In genomic region chr11:106502631-106503424, GRCm38 (mm10) we compare ENCODE assay signal across 8 mouse cellular contexts. TPM values are rescaled to one million over a fixed set of nuclear protein-coding genes. Genes with fewer than 3 reads are reported as not detected.
DNase-seq lines count a peak whose midpoint lies in the region; ATAC-seq and TF ChIP-seq lines count a peak whose summit lies in the region.

No protein-coding gene starts in this region.

- 65% methylated on average over 13 of the region's 13 CpGs for WGBS in heart, embryonic 15.5 days
- 58% methylated on average over 13 of the region's 13 CpGs for WGBS in intestine, embryonic 16.5 days

- peaks cover 11% of the 10 kb centered on the region for H3K4me1 ChIP-seq in heart, embryonic 15.5 days (replicated peaks)
- peaks cover 13% of the 10 kb centered on the region for H3K4me1 ChIP-seq in bone marrow macrophage, adult 2 months (ENCODE audit: control insufficient read depth, insufficient read depth, low read length)
- no peaks in the 10 kb centered on the region for H3K4me1 ChIP-seq in intestine, embryonic 16.5 days (ENCODE audit: control insufficient read depth, insufficient read depth, low read length)

- TF ChIP-seq POLR2A in bone marrow macrophage, adult 2 months (IDR thresholded peaks at IDR 0.05; ENCODE audit: borderline replicate concordance, low read depth, low read length), result no peak

- H3K4me3 ChIP-seq in heart, embryonic 15.5 days, result no peak overlapping the region
- no peak overlapping the region for H3K4me3 ChIP-seq in bone marrow macrophage, adult 2 months (ENCODE audit: insufficient read depth, low read length)
- H3K4me3 ChIP-seq in intestine, embryonic 16.5 days (ENCODE audit: low read length), result no peak overlapping the region

- H3K27ac ChIP-seq in heart, embryonic 15.5 days, result 0 out of 2 replicates have a peak overlapping the region, but pooled peaks have one; percentile 27
- H3K27ac ChIP-seq in bone marrow macrophage, adult 2 months (ENCODE audit: insufficient read depth, low read depth, low read length), result 0 out of 2 replicates have a peak overlapping the region, but pooled peaks have one; percentile 15
- H3K27ac ChIP-seq in intestine, embryonic 16.5 days (ENCODE audit: low read length), result peak overlapping the region; percentile 27; the same call in 1 of the 2 replicates

- DNase-seq in heart, postnatal 4 days, result no peak
- peak; percentile 27 for DNase-seq in 3134 (ENCODE audit: extremely low read depth, insufficient read length, low spot score)
- DNase-seq in frontal cortex, adult 2 months (ENCODE audit: extremely low spot score in 1 of 2, low spot score in 1 of 2), result no peak
- no peak for DNase-seq in gastrocnemius, adult 8-10 months (ENCODE audit: low spot score in 2 of 2)
- DNase-seq in adrenal gland, postnatal 14 days, result no peak

- no peaks in the 10 kb centered on the region for H3K9me3 ChIP-seq in heart, embryonic 15.5 days (replicated peaks)
- H3K9me3 ChIP-seq in intestine, embryonic 16.5 days (ENCODE audit: control insufficient read depth, low read length), result no peaks in the 10 kb centered on the region

- no peaks in the 10 kb centered on the region for H3K27me3 ChIP-seq in heart, embryonic 15.5 days
- no peaks in the 10 kb centered on the region for H3K27me3 ChIP-seq in intestine, embryonic 16.5 days (replicated peaks; ENCODE audit: control insufficient read depth, insufficient read depth, low read length)

- H3K36me3 ChIP-seq in heart, embryonic 15.5 days, result 0 out of 2 replicates have a peak, but pooled peaks cover 9% of the 10 kb centered on the region
- no peaks in the 10 kb centered on the region; the same call in 1 of the 2 replicates for H3K36me3 ChIP-seq in intestine, embryonic 16.5 days (ENCODE audit: control insufficient read depth, insufficient read depth, low read length)

- H3K9ac ChIP-seq in heart, embryonic 15.5 days, result no peak overlapping the region
- H3K9ac ChIP-seq in intestine, embryonic 16.5 days (ENCODE audit: low read depth, low read length), result no peak overlapping the region

- H3K4me2 ChIP-seq in heart, embryonic 15.5 days, result no peak overlapping the region
- no peak overlapping the region for H3K4me2 ChIP-seq in intestine, embryonic 16.5 days (ENCODE audit: low read depth, low read length)

- no peak for ATAC-seq in heart, embryonic 15.5 days (replicated peaks; ENCODE audit: insufficient number of reproducible peaks, insufficient read depth, low FRiP score, low read depth)
- ATAC-seq in intestine, embryonic 16.5 days, result no peak

- TF ChIP-seq CTCF in bone marrow macrophage, adult 2 months (IDR thresholded peaks at IDR 0.05; ENCODE audit: low read depth, low read length), result no peak

RNA-seq across cellular contexts. Expression of gene Ern1, which starts 15.2 kb away (rescaled TPM):
- 3.8 and 5.2 TPM in 2 replicates for polyA plus RNA-seq in heart, embryonic 15.5 days (2015; fragmentation: Nextera tagmentation; extraction: Ambion mirVana)
- 1 to 10 TPM; 8.7 to 9.8 TPM for total RNA-seq in heart, postnatal 4 days (2021)
- 27.5 and 27.8 TPM in 2 replicates for polyA plus RNA-seq in bone marrow macrophage, adult 2 months (2012; ENCODE audit: insufficient read depth, insufficient read length, missing spikeins)
- polyA plus RNA-seq in intestine, embryonic 16.5 days (2015; fragmentation: Nextera tagmentation; extraction: Ambion mirVana), result 4.1 TPM in 2 replicates
- 7.2 and 7.7 TPM in 2 replicates for polyA plus RNA-seq in frontal cortex, adult 2 months (2012; rRNA removed)
- total RNA-seq in gastrocnemius, adult 8-10 months (2022), result 1 to 10 TPM; 6.9 to 8.9 (median 7.6) TPM
- 80.9 and 82.3 TPM in 2 replicates for total RNA-seq in adrenal gland, postnatal 14 days (2021)
